Mouse (Mus musculus): ENCODE results near the gene Ube2i.

The Ube2i gene

DNA sequence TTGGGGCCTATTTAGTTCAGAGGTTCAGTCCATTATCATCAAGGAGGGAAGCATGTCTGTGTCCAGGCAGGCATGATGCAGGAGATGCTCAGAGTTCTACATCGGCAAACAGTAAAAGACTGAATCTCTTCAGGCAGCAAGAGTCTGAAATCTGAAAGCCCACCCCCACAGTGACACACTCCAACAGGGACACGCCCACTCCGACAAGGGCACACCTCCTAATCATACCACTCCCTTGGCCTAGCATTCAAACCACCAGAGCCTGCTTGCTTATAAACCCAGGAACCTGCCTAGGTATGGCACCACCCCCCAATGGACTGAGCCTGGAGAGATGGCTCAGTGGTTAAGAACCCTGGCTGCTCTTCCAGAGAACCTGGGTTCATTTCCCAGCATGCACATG lies 59.0 kb downstream of the Ube2i start:
- no peak for DNase-seq
